Mouse (Mus musculus) small intestine, adult 2 months (tissue): Measurements from ENCODE around the gene Lsm3.

ENCODE experiments used
- CTCF ChIP-seq: fragments of 200-500 bp; IDR thresholded peaks from 2 replicates; pipeline ENCODE4 v1.5.1; 2012; ENCODE audit warnings: low read depth, mild to moderate bottlenecking, control low read depth, inconsistent platforms, low read length, moderate library complexity, mixed read lengths; ENCODE audit not compliant: insufficient replicate concordance, insufficient read length; ENCODE audit errors: extremely low read depth
- POLR2A ChIP-seq: fragments of 200-500 bp; IDR thresholded peaks from 2 replicates; pipeline ENCODE4 v1.6.1; 2012; ENCODE audit warnings: low read depth, mild to moderate bottlenecking, control low read depth, inconsistent platforms, low read length, moderate library complexity

DNA sequence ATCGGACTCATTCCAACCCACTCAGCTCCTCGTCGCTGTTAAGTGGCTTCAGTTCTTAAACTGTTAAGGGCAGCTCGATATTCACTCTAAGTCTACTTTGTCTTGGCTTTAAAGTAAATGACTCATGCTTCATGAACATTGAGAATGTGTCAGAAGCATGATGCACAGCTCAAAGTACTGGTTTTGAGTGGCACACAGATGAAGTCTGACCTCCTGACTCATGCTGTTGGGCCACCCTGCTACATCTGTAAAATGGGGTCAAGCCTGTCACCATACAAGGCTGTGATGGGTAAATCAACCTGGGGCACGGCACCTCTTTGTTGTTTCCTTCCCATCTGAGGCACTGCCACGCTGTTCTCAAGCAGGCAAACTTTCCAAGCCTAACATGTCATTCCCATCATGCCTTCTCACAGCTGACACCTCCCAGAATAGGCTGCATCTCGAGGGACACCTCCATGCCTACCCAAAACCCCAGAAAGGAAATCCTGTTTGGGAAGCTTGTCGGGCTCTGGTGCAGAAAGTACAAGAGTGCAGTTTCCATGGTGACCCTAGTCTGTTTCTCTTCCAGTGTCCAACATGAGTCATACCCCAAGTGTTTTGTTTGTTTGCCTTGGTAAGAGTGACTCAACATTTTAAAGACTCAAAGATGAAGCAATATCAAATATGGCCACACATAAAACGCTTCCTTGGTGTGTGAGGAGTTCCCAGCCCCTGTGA, 27.1 kb upstream of the Lsm3 start:
- TF ChIP-seq CTCF = no peak
- no peak for TF ChIP-seq POLR2A
